ENCODE assay signal across 17 mouse cellular contexts in genomic region chr2:163248912-163249311, GRCm38 (mm10). TPM values are rescaled to one million over a fixed set of nuclear protein-coding genes. Genes with fewer than 3 reads are reported as not detected.
"Had no signal": no experiment of that assay in that cellular context is flagged by ENCODE, and none has a peak within 500 bp of the region (broad histone marks: within the 10 kb centered on the region; RNA-seq: fewer than 3 reads in every experiment).

No protein-coding gene starts in this region.

- H3K4me2 ChIP-seq: neural tube, embryonic 13.5 days; neural tube, embryonic 15.5 days; stomach, embryonic 15.5 days had no signal

- DNase-seq: retina, postnatal 1 day; right cerebral cortex, adult 18-20 months; right cerebral cortex, postnatal 14 days; right cerebral cortex, postnatal 25 days; right cerebral cortex, postnatal 4 days; spleen, adult 18-20 months; thymus, adult 18-20 months; thymus, adult 2 months; thymus, postnatal 14 days; thymus, postnatal 25 days; thymus, postnatal 36 days; thymus, postnatal 4 days had no signal

- H3K27ac ChIP-seq: neural tube, embryonic 13.5 days; neural tube, embryonic 15.5 days; stomach, embryonic 15.5 days; stomach, postnatal 0 days had no signal

- H3K36me3 ChIP-seq: neural tube, embryonic 13.5 days; neural tube, embryonic 15.5 days; stomach, embryonic 15.5 days had no signal

- H3K4me3 ChIP-seq: neural tube, embryonic 13.5 days; neural tube, embryonic 15.5 days; stomach, embryonic 15.5 days had no signal

- H3K9ac ChIP-seq: neural tube, embryonic 13.5 days; neural tube, embryonic 15.5 days; stomach, embryonic 15.5 days had no signal

- H3K4me1 ChIP-seq: stomach, embryonic 15.5 days had no signal

- H3K27me3 ChIP-seq: stomach, embryonic 15.5 days had no signal

RNA-seq across cellular contexts. Expression of gene Tox2, which starts 46.0 kb away (rescaled TPM):
- total RNA-seq: neutrophil, adult 5-6 weeks had no signal
